Mouse (Mus musculus): ENCODE data around the gene Hnrnph2.

- TF ChIP-seq USF1 (IDR thresholded peaks at IDR 0.05; ENCODE audit: low read depth) (no peak), CTCF (IDR thresholded peaks at IDR 0.05; ENCODE audit: control insufficient read depth, insufficient read depth, insufficient read length) (no peak), MAX (IDR thresholded peaks at IDR 0.05) (no peak)
Measured at GRCm38 (mm10) chrX:134652061-134652460, 51.1 kb downstream of the Hnrnph2 start.

Data from C2C12 (cell line).